Mouse (Mus musculus): ENCODE results near the gene Synpo2.

GRCm38 (mm10) chr3:123104325-123104724, 131.6 kb downstream of the Synpo2 start:
- TF ChIP-seq POLR2A (IDR thresholded peaks at IDR 0.05; ENCODE audit: borderline replicate concordance, extremely low read depth, low read depth, low read length) (no peak), CTCF (IDR thresholded peaks at IDR 0.05; ENCODE audit: insufficient read depth, low read length) (no peak)
